Mouse (Mus musculus): ENCODE results near the gene Ankrd12.
A peak's percentile ranks its signal among the peaks of the same experiment; 100 is the strongest.
"Not testable (repeated sequence)": the region's sequence is repeated elsewhere in the genome, so short reads cannot be mapped to it uniquely, and the experiment has no call there.

The Ankrd12 gene

GRCm38 (mm10) chr17:66084486-66084885, 7.6 kb upstream of the Ankrd12 start:
- peak; percentile 30 for DNase-seq (ENCODE audit: low read depth)

GRCm38 (mm10) chr17:66077437-66077850, 555 bp upstream of the Ankrd12 start:
- DNase-seq (ENCODE audit: low read depth): peak; percentile 70

- no peak for DNase-seq (ENCODE audit: low read depth)
Observed at GRCm38 (mm10) chr17:66076174-66076927, 538 bp downstream of the Ankrd12 start.

GRCm38 (mm10) chr17:66075827-66076173, 1.1 kb downstream of the Ankrd12 start:
- DNase-seq (ENCODE audit: low read depth): peak; percentile 74

GRCm38 (mm10) chr17:66073971-66074370, 2.9 kb downstream of the Ankrd12 start:
- DNase-seq (ENCODE audit: low read depth): peak; percentile 76

- not testable (repeated sequence) for DNase-seq (ENCODE audit: low read depth)
Observed at GRCm38 (mm10) chr17:66069036-66069435, 7.9 kb downstream of the Ankrd12 start.

- no peak for DNase-seq (ENCODE audit: low read depth)
Observed at GRCm38 (mm10) chr17:66065115-66065514, 11.8 kb downstream of the Ankrd12 start.

- DNase-seq (ENCODE audit: low read depth): peak; percentile 45
Observed at GRCm38 (mm10) chr17:66061241-66061938, 15.5 kb downstream of the Ankrd12 start.

- DNase-seq (ENCODE audit: low read depth): no peak
Observed at GRCm38 (mm10) chr17:66058160-66058559, 18.7 kb downstream of the Ankrd12 start.

- DNase-seq (ENCODE audit: low read depth): no peak
Observed at GRCm38 (mm10) chr17:66057145-66057544, 19.7 kb downstream of the Ankrd12 start.

GRCm38 (mm10) chr17:66053349-66053748, 23.5 kb downstream of the Ankrd12 start:
- DNase-seq (ENCODE audit: low read depth): no peak

GRCm38 (mm10) chr17:66048795-66049194, 28.1 kb downstream of the Ankrd12 start:
- DNase-seq (ENCODE audit: low read depth): peak; percentile 71

GRCm38 (mm10) chr17:66048199-66048598, 28.7 kb downstream of the Ankrd12 start:
- DNase-seq (ENCODE audit: low read depth): no peak

- DNase-seq (ENCODE audit: low read depth): peak; percentile 19
Observed at GRCm38 (mm10) chr17:66043679-66044078, 33.2 kb downstream of the Ankrd12 start.

- DNase-seq (ENCODE audit: low read depth): no peak
Observed at GRCm38 (mm10) chr17:66041020-66041419, 35.9 kb downstream of the Ankrd12 start.

GRCm38 (mm10) chr17:66033239-66033638, 43.6 kb downstream of the Ankrd12 start:
- no peak for DNase-seq (ENCODE audit: low read depth)

- no peak for DNase-seq (ENCODE audit: low read depth)
Observed at GRCm38 (mm10) chr17:66031991-66032390, 44.9 kb downstream of the Ankrd12 start.

GRCm38 (mm10) chr17:66024211-66024610, 52.7 kb downstream of the Ankrd12 start:
- no peak for DNase-seq (ENCODE audit: low read depth)

GRCm38 (mm10) chr17:66011790-66012189, 65.1 kb downstream of the Ankrd12 start:
- no peak for DNase-seq (ENCODE audit: low read depth)

GRCm38 (mm10) chr17:66007892-66008291, 69.0 kb downstream of the Ankrd12 start:
- DNase-seq (ENCODE audit: low read depth): no peak

- peak; percentile 24 for DNase-seq (ENCODE audit: low read depth)
Observed at GRCm38 (mm10) chr17:66007473-66007872, 69.4 kb downstream of the Ankrd12 start.

- peak; percentile 68 for DNase-seq (ENCODE audit: low read depth)
Observed at GRCm38 (mm10) chr17:65988151-65988820, 88.6 kb downstream of the Ankrd12 start.

- DNase-seq (ENCODE audit: low read depth): not testable (repeated sequence)
Observed at GRCm38 (mm10) chr17:65976720-65977119, 100.2 kb downstream of the Ankrd12 start.

All from 416B (cell line).